Mouse (Mus musculus): ENCODE measurements around the gene Slc26a10. TPM values are rescaled to one million over a fixed set of nuclear protein-coding genes. Genes with fewer than 3 reads are reported as not detected.
A peak's percentile ranks its signal among the peaks of the same experiment; 100 is the strongest.
"Not testable (repeated sequence)": the region's sequence is repeated elsewhere in the genome, so short reads cannot be mapped to it uniquely, and the experiment has no call there.

Slc26a10 gene
- polyA plus RNA-seq, 1 experiment from 2014 or later: 1.1 TPM

- peak overlapping the region; percentile 32; the same call in 1 of the 2 replicates for H3K27ac ChIP-seq
- H3K9ac ChIP-seq: peak overlapping the region; percentile 87
- peak overlapping the region; percentile 98 for H3K4me2 ChIP-seq
- under 1% methylated on average over 56 of the region's 56 CpGs for WGBS
- H3K4me3 ChIP-seq: peak overlapping the region; percentile 69
- H3K27me3 ChIP-seq: peaks cover 59% of the 10 kb centered on the region
- peak; percentile 42 for ATAC-seq
- H3K4me1 ChIP-seq: peaks cover 25% of the 10 kb centered on the region
- no peaks in the 10 kb centered on the region for H3K9me3 ChIP-seq (replicated peaks)
- H3K36me3 ChIP-seq (ENCODE audit: poor library complexity, severe bottlenecking): no peaks in the 10 kb centered on the region
Measured at GRCm38 (mm10) chr10:127165654-127166403, 14.6 kb downstream of the Slc26a10 start.

DNA sequence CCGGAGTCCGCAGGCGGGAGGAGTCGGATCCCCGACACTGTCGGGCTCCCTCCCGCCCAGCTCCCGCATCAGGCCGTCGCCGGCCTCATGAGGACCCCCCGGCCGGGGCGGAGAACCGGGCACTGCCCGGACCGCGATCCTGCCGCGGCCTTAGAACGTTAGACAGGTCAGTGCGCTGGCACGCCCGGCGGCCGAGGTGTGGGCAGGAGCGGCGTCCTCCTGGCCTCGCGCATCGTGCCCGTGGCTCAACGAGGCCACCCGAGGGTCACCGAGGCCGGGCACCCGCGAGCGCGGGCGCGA is 15.1 kb downstream of the Slc26a10 start:
- peak overlapping the region; percentile 69 for H3K4me3 ChIP-seq
- no peaks in the 10 kb centered on the region for H3K36me3 ChIP-seq (ENCODE audit: poor library complexity, severe bottlenecking)
- peaks cover 22% of the 10 kb centered on the region for H3K4me1 ChIP-seq
- H3K27ac ChIP-seq: peak overlapping the region; percentile 32; the same call in 1 of the 2 replicates
- H3K27me3 ChIP-seq: peaks cover 54% of the 10 kb centered on the region
- ATAC-seq: peak; percentile 64
- no peaks in the 10 kb centered on the region for H3K9me3 ChIP-seq (replicated peaks)
- H3K4me2 ChIP-seq: peak overlapping the region; percentile 98
- WGBS: 0% methylated on average over 33 of the region's 42 CpGs
- H3K9ac ChIP-seq: peak overlapping the region; percentile 87

DNA sequence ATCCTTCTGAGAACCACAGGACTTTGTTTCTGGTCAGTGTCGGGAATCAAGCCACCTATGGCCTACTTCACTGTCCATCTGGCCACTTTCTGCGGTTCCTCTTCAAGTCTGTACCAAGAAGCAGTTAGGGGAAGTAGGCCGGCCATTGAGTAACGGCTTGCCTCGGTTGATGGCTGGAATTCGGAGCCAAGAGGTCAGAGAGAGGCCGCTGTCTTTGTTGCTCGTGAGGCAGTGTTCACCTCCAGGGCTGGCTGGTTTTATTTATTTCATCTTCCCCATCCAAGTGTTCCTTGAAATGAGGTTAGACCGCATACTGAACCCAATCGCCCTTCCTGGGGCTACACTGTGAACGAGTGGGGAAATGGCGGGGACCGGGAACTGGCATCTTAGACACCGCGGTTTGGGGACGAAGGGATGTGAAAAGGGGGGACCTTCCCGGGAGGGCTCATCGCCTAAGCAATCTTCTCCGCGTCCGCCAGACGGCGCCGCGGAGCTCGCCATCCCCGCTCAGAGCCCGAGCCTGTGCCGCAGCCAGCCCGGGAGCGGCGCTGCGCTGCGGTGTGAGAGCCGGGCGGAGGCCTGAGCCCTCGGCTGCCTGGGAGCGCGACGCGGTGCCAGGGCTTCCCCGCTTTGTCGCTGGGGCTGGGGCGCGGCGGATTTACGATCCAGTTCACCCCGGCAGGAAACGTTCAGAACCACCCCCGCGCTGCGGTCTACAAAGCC is 15.7 kb downstream of the Slc26a10 start, which contains the start of gene B4galnt1:
B4galnt1 (plus strand) TSS at position 595 of the 723 bp plus-strand sequence.
- WGBS: 2% methylated on average over 52 of the region's 52 CpGs
- H3K27me3 ChIP-seq: peaks cover 49% of the 10 kb centered on the region
- H3K4me1 ChIP-seq: peaks cover 17% of the 10 kb centered on the region
- no peaks in the 10 kb centered on the region for H3K9me3 ChIP-seq (replicated peaks)
- peak within 1 kb of the TSS; percentile 32; the same call in 1 of the 2 replicates for H3K27ac ChIP-seq
- ATAC-seq: peak; percentile 95
- no peaks in the 10 kb centered on the region for H3K36me3 ChIP-seq (ENCODE audit: poor library complexity, severe bottlenecking)
- peak within 1 kb of the TSS; percentile 87 for H3K9ac ChIP-seq
- H3K4me3 ChIP-seq: peak within 1 kb of the TSS; percentile 69
- peak within 1 kb of the TSS; percentile 98 for H3K4me2 ChIP-seq

- Histone ChIP-seq H3K4me1 (peaks cover 14% of the 10 kb centered on the region), H3K27me3 (peaks cover 43% of the 10 kb centered on the region), H3K36me3 (ENCODE audit: poor library complexity, severe bottlenecking) (no peaks in the 10 kb centered on the region), H3K9ac (no peak overlapping the region), H3K4me2 (peak overlapping the region; percentile 98; the same call in 1 of the 2 replicates), H3K9me3 (replicated peaks) (no peaks in the 10 kb centered on the region), H3K27ac (no peak overlapping the region), H3K4me3 (no peak overlapping the region)
- 94% methylated on average over 4 of the region's 4 CpGs for WGBS
- no peak for ATAC-seq
Measured at GRCm38 (mm10) chr10:127164190-127164589, 16.3 kb downstream of the Slc26a10 start.

- H3K4me2 ChIP-seq; ATAC-seq; H3K9me3 ChIP-seq (replicated peaks); H3K9ac ChIP-seq; H3K27ac ChIP-seq; H3K36me3 ChIP-seq (ENCODE audit: poor library complexity, severe bottlenecking); H3K4me3 ChIP-seq: not testable (repeated sequence)
- Histone ChIP-seq H3K27me3 (peaks cover 30% of the 10 kb centered on the region), H3K4me1 (peaks cover 14% of the 10 kb centered on the region)
- 74% methylated on average over 7 of the region's 7 CpGs for WGBS
Measured at GRCm38 (mm10) chr10:127162771-127163261, 17.6 kb downstream of the Slc26a10 start.

DNA sequence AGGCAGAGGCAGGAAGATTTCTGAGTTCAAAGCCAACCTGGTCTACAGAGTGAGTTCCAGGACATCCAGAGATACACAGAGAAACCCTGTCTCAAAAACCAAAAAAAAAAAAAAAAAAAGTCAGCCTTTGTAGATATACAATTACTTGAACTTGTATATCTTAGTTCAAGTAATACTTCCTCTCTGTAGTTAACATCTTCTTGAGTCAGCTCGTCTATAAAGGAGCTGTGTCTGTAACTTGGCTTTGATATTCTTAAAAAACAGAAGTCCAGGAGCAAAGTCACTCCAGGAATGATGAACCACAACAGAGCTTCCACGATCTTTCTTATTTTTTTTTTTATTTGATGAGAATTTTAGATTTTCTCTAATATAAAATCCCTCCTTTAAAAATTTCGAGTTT is 19.7 kb downstream of the Slc26a10 start:
- 81% methylated on average over 3 of the region's 3 CpGs for WGBS
- H3K36me3 ChIP-seq (ENCODE audit: poor library complexity, severe bottlenecking): no peaks in the 10 kb centered on the region
- H3K4me2 ChIP-seq: no peak overlapping the region
- no peak for ATAC-seq
- H3K4me1 ChIP-seq: peaks cover 6% of the 10 kb centered on the region; the same call in 1 of the 2 replicates
- no peak overlapping the region for H3K4me3 ChIP-seq
- no peak overlapping the region for H3K27ac ChIP-seq
- H3K9me3 ChIP-seq (replicated peaks): no peaks in the 10 kb centered on the region
- peaks cover 9% of the 10 kb centered on the region; the same call in 1 of the 2 replicates for H3K27me3 ChIP-seq
- H3K9ac ChIP-seq: no peak overlapping the region

DNA sequence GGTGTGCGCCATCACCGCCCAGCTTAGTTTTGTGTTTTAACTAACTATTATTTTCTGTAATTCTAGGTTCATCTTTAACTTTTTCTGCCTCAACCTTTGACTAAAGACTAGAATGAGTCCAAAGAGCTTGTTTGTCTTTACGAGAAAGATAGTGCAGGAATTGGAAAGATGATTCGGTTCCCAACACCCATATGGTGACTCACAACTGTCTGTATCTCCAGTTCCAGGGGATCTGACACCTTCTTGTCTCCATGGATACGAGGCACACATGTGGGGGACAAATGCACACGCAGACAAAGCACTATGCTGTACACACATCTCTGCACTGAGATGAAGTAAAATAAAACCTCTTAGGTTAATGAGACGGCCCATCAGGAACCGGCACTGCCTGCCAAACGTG is 20.4 kb downstream of the Slc26a10 start:
- 80% methylated on average over 9 of the region's 9 CpGs for WGBS
- Histone ChIP-seq H3K36me3 (ENCODE audit: poor library complexity, severe bottlenecking) (no peaks in the 10 kb centered on the region), H3K9ac (no peak overlapping the region), H3K4me3 (no peak overlapping the region), H3K27me3 (0 out of 2 replicates have a peak, but pooled peaks cover 5% of the 10 kb centered on the region), H3K4me2 (no peak overlapping the region), H3K9me3 (replicated peaks) (no peaks in the 10 kb centered on the region), H3K27ac (no peak overlapping the region), H3K4me1 (no peaks in the 10 kb centered on the region)
- ATAC-seq: no peak

DNA sequence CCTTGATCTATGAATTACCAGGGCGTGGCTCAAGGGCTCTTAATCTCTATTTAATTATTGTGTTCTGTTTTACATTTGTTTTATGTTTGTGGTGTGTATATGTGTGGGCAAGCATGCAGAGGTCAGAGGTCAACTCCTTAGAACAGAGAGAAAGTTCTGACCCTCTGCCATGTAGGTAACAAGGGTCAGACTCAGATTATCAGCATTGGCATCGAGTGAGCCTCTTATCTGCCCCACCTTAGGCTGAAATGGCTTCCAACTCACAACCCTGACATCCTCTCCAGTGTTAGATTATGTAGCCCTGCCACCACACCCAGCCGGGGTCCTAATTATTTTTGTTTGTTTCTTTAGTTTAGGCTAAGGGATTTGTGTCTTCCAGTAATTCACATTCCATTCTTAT is 22.0 kb downstream of the Slc26a10 start:
- Histone ChIP-seq H3K4me2 (no peak overlapping the region), H3K9me3 (replicated peaks) (no peaks in the 10 kb centered on the region), H3K27me3 (0 out of 2 replicates have a peak, but pooled peaks cover 5% of the 10 kb centered on the region), H3K27ac (no peak overlapping the region), H3K36me3 (ENCODE audit: poor library complexity, severe bottlenecking) (no peaks in the 10 kb centered on the region), H3K4me3 (no peak overlapping the region), H3K9ac (no peak overlapping the region), H3K4me1 (no peaks in the 10 kb centered on the region)
- ATAC-seq: no peak
- 70% methylated on average over 3 of the region's 3 CpGs for WGBS

GRCm38 (mm10) chr10:127156511-127156910 is 23.9 kb downstream of the Slc26a10 start:
- Histone ChIP-seq H3K4me2 (no peak overlapping the region), H3K27ac (no peak overlapping the region), H3K9ac (no peak overlapping the region), H3K36me3 (ENCODE audit: poor library complexity, severe bottlenecking) (no peaks in the 10 kb centered on the region), H3K9me3 (replicated peaks) (no peaks in the 10 kb centered on the region), H3K4me1 (no peaks in the 10 kb centered on the region), H3K4me3 (no peak overlapping the region), H3K27me3 (no peaks in the 10 kb centered on the region)
- 92% methylated on average over 1 of the region's 1 CpGs for whole genome bisulfite sequencing
- no peak for ATAC-seq

DNA sequence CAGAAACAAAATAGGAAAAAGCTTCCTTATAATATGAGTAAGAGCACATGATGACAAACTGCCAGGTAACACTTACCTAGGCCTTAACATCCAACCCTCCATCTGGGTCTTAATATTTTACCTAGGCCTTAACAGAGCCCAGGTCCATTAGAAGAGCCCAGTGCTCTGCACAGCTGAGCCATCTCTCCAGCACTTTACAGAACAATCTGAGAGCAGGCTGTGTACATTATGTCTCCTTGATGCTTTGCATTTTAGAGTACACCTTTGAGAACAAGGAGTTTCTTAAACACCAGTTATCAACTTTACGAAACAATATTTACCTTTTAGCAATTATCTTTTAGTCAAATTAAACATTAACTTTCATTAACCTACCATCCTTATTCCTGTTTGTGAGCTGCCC is 24.4 kb downstream of the Slc26a10 start:
- Histone ChIP-seq H3K36me3 (ENCODE audit: poor library complexity, severe bottlenecking) (no peaks in the 10 kb centered on the region), H3K27ac (no peak overlapping the region), H3K9ac (no peak overlapping the region), H3K4me1 (no peaks in the 10 kb centered on the region), H3K4me2 (no peak overlapping the region), H3K27me3 (no peaks in the 10 kb centered on the region), H3K9me3 (replicated peaks) (no peaks in the 10 kb centered on the region), H3K4me3 (no peak overlapping the region)
- no peak for ATAC-seq
- 93% methylated on average over 1 of the region's 1 CpGs for WGBS

- WGBS: 91% methylated on average over 5 of the region's 5 CpGs
- H3K27me3 ChIP-seq: no peaks in the 10 kb centered on the region
- H3K4me2 ChIP-seq: no peak overlapping the region
Measured at GRCm38 (mm10) chr10:127154652-127155051, 25.8 kb downstream of the Slc26a10 start.

DNA sequence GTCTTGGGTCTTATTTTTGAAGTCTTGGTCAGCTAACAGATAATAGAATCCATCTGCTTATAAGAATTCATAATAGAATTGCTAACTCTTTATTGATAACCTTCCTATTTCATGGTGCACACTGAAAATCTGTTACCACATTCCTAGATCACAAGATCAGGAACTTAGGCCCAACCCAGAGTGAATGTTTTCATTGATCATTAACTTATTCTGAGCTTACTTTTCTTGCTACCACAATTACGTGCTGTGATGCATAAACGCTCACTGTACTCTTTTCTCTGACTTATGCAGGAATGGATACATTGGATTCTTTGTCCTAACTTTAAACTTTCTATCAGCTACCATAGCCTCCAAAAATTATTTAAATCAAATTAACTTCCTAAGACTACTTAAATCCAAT is 26.2 kb downstream of the Slc26a10 start:
- H3K27me3 ChIP-seq: no peaks in the 10 kb centered on the region
- 97% methylated on average over 2 of the region's 2 CpGs for WGBS
- H3K4me3 ChIP-seq: no peak overlapping the region
- no peaks in the 10 kb centered on the region for H3K9me3 ChIP-seq (replicated peaks)
- H3K36me3 ChIP-seq (ENCODE audit: poor library complexity, severe bottlenecking): no peaks in the 10 kb centered on the region
- no peak overlapping the region for H3K27ac ChIP-seq
- H3K4me2 ChIP-seq: no peak overlapping the region
- no peaks in the 10 kb centered on the region for H3K4me1 ChIP-seq
- ATAC-seq: no peak
- H3K9ac ChIP-seq: no peak overlapping the region

More at GRCm38 (mm10) chr10:127154652-127155051, 25.8 kb downstream of the Slc26a10 start:
- Histone ChIP-seq H3K9me3 (replicated peaks) (no peaks in the 10 kb centered on the region), H3K4me3 (no peak overlapping the region), H3K27ac (no peak overlapping the region), H3K9ac (no peak overlapping the region), H3K36me3 (ENCODE audit: poor library complexity, severe bottlenecking) (no peaks in the 10 kb centered on the region), H3K4me1 (no peaks in the 10 kb centered on the region)
- no peak for ATAC-seq
